ENCODE assay signal across 20 mouse cellular contexts in genomic region chr2:167337580-167337979, GRCm38 (mm10). TPM values are rescaled to one million over a fixed set of nuclear protein-coding genes. Genes with fewer than 3 reads are reported as not detected.
DNase-seq lines count a peak whose midpoint lies in the region; ATAC-seq and TF ChIP-seq lines count a peak whose summit lies in the region.
"Had no signal": no experiment of that assay in that cellular context is flagged by ENCODE, and none has a peak within 500 bp of the region (broad histone marks: within the 10 kb centered on the region; RNA-seq: fewer than 3 reads in every experiment).

No protein-coding gene starts in this region.

- no peak for ATAC-seq in heart, embryonic 15.5 days (replicated peaks; ENCODE audit: insufficient number of reproducible peaks, insufficient read depth, low FRiP score, low read depth)
- peak; percentile 85 for ATAC-seq in liver, embryonic 14.5 days (ENCODE audit: insufficient read depth)

- no peak overlapping the region for H3K4me3 ChIP-seq in heart, embryonic 15.5 days
- H3K4me3 ChIP-seq in liver, embryonic 14.5 days (ENCODE audit: insufficient read depth in 1 of 2, low read depth in 2 of 2, low read length in 2 of 2) = no peak overlapping the region
- H3K4me3 ChIP-seq: forebrain, embryonic 10.5 days; megakaryocyte, embryonic 14.5 days; neural tube, embryonic 15.5 days had no signal

- no peaks in the 10 kb centered on the region for H3K27me3 ChIP-seq in heart, embryonic 15.5 days
- no peaks in the 10 kb centered on the region for H3K27me3 ChIP-seq in liver, embryonic 14.5 days (ENCODE audit: control insufficient read depth, insufficient read depth, low read length)
- H3K27me3 ChIP-seq: neural tube, embryonic 15.5 days had no signal

- intact Hi-C loops in heart, postnatal 25 days (cut with DNase I) = no loop called here

- no peak for DNase-seq in heart, postnatal 25 days (ENCODE audit: low spot score)
- peak; percentile 31 for DNase-seq in c-Kit-positive CD71-positive TER-119-negative erythroid progenitor cells, embryonic 14.5 days (ENCODE audit: low read depth)
- DNase-seq in induced T-regulatory cell, adult 2 months (ENCODE audit: low read depth) = peak; percentile 16
- peak; percentile 58 to 70 (median 68) for DNase-seq in liver, embryonic 14.5 days (ENCODE audit: low read depth in 3 of 3, low spot score in 3 of 3)
- no peak for DNase-seq in right cerebral cortex, postnatal 14 days
- no peak for DNase-seq in layer of hippocampus, postnatal 10 days (ENCODE audit: low spot score in 2 of 2)
- no peak for DNase-seq in urinary bladder, postnatal 36 days (ENCODE audit: low spot score in 2 of 2)
- DNase-seq: adrenal gland, adult 8-10 months; cerebellum, adult 18-20 months; heart, adult 18-20 months; kidney, adult 18-20 months; lung, postnatal 14 days; spleen, adult 18-20 months; thymus, postnatal 4 days had no signal

- H3K9me3 ChIP-seq in heart, embryonic 15.5 days (replicated peaks) = no peaks in the 10 kb centered on the region
- H3K9me3 ChIP-seq in liver, embryonic 14.5 days (ENCODE audit: control insufficient read depth, low read length) = no peaks in the 10 kb centered on the region
- H3K9me3 ChIP-seq: forebrain, embryonic 10.5 days; megakaryocyte, embryonic 14.5 days; neural tube, embryonic 15.5 days had no signal

- peaks cover 40% of the 10 kb centered on the region for H3K4me1 ChIP-seq in heart, embryonic 15.5 days (replicated peaks)
- H3K4me1 ChIP-seq in liver, embryonic 14.5 days (replicated peaks; ENCODE audit: control insufficient read depth in 2 of 2, insufficient read depth in 2 of 2, low read length in 1 of 2) = peaks cover 39 to 62% of the 10 kb centered on the region in 2 experiments

- H3K4me2 ChIP-seq in heart, embryonic 15.5 days = no peak overlapping the region
- H3K4me2 ChIP-seq in liver, embryonic 14.5 days (ENCODE audit: low read depth) = peak overlapping the region; percentile 47
- H3K4me2 ChIP-seq: hindbrain, embryonic 14.5 days; neural tube, embryonic 15.5 days had no signal

- TF ChIP-seq CTCF in liver, embryonic 14.5 days (IDR thresholded peaks at IDR 0.05; ENCODE audit: low read depth) = no peak

- no peaks in the 10 kb centered on the region for H3K36me3 ChIP-seq in heart, embryonic 15.5 days
- no peaks in the 10 kb centered on the region for H3K36me3 ChIP-seq in liver, embryonic 14.5 days (replicated peaks; ENCODE audit: control insufficient read depth, insufficient read depth, low read depth)
- H3K36me3 ChIP-seq: forebrain, embryonic 10.5 days; neural tube, embryonic 15.5 days had no signal

- TF ChIP-seq EP300 in liver, embryonic 14.5 days (IDR thresholded peaks at IDR 0.05; ENCODE audit: low read depth) = peak; percentile 78

- 49% methylated on average over 2 of the region's 2 CpGs for WGBS in heart, embryonic 15.5 days
- 15% methylated on average over 2 of the region's 2 CpGs for WGBS in liver, embryonic 14.5 days (ENCODE audit: insufficient replicate concordance)

- no peak overlapping the region for H3K9ac ChIP-seq in heart, embryonic 15.5 days
- peak overlapping the region; percentile 34 for H3K9ac ChIP-seq in liver, embryonic 14.5 days (replicated peaks)
- H3K9ac ChIP-seq: hindbrain, embryonic 14.5 days; neural tube, embryonic 15.5 days had no signal

- H3K27ac ChIP-seq in heart, embryonic 15.5 days = peak overlapping the region; percentile 30
- H3K27ac ChIP-seq in liver, embryonic 14.5 days = peak overlapping the region; percentile 74
- H3K27ac ChIP-seq: hindbrain, embryonic 14.5 days; kidney, postnatal 0 days; neural tube, embryonic 15.5 days had no signal

RNA-seq across cellular contexts. Expression of gene B4galt5, which starts 11.4 kb away (rescaled TPM):
- 11.7 and 12.7 TPM in 2 replicates for polyA plus RNA-seq in heart, embryonic 15.5 days (2015; fragmentation: Nextera tagmentation; extraction: Ambion mirVana)
- total RNA-seq in heart, postnatal 25 days (2021) = 10 to 100 TPM; 12.7 to 14.6 TPM
- 2.3 TPM in 2 replicates for polyA plus RNA-seq in liver, embryonic 14.5 days (2012; rRNA removed)
- polyA plus RNA-seq in liver, embryonic 14.5 days (2014; fragmentation: Nextera tagmentation; extraction: Ambion mirVana) = 2.3 and 2.7 TPM in 2 replicates
- 10 to 100 TPM; 72.7 to 76.9 TPM for total RNA-seq in layer of hippocampus, postnatal 10 days (2021)

Comparison
In these comparisons a context has a peak if more than half of its experiments do, and no peak if none do; other contexts are left out.
1. DNase-seq: peak in c-Kit-positive CD71-positive TER-119-negative erythroid progenitor cells, embryonic 14.5 days (single experiment), induced T-regulatory cell, adult 2 months (single experiment) and liver, embryonic 14.5 days (3 of 3); none in heart, postnatal 25 days (single experiment), right cerebral cortex, postnatal 14 days (single experiment), layer of hippocampus, postnatal 10 days (0 of 2) and urinary bladder, postnatal 36 days (0 of 2).
2. RNA of gene B4galt5, which starts 11.4 kb away (total RNA-seq): 72.7 to 76.9 TPM in layer of hippocampus, postnatal 10 days; 12.7 to 14.6 TPM in heart, postnatal 25 days; every median in the first group is over 4 times any median in the second.